Mouse (Mus musculus) stomach, embryonic 14.5 days (tissue): ENCODE measurements around the gene Wapl. TPM values are rescaled to one million over a fixed set of nuclear protein-coding genes. Genes with fewer than 3 reads are reported as not detected.

Experiments
- ATAC-seq: fragments of 200-750 bp; cut with Nextera tagmentation; 2 replicates; pipeline ENCODE4 v1.8.0; 2017; ENCODE audit warnings: low read depth, moderate TSS enrichment; ENCODE audit not compliant: insufficient number of reproducible peaks, insufficient read depth, low FRiP score
- H3K27ac ChIP-seq: fragments of 300-500 bp; sonication (generic); 2 replicates; pipeline ENCODE4 v1.5.1; 2014; ENCODE audit warnings: mild to moderate bottlenecking, low read length, moderate library complexity, mixed read lengths
- H3K27me3 ChIP-seq: fragments of 300-500 bp; sonication (generic); 2 replicates; pipeline ENCODE4 v1.6.1; 2014; ENCODE audit warnings: low read length, control low read depth, mixed read lengths; ENCODE audit not compliant: control insufficient read depth, insufficient read depth
- H3K36me3 ChIP-seq: fragments of 300-500 bp; sonication (generic); 2 replicates; pipeline ENCODE4 v1.6.1; 2014; ENCODE audit warnings: mild to moderate bottlenecking, control low read depth, low read length, moderate library complexity, mixed read lengths; ENCODE audit not compliant: control insufficient read depth, insufficient read depth
- H3K4me1 ChIP-seq: fragments of 300-500 bp; sonication (generic); 2 replicates; pipeline ENCODE4 v1.6.1; 2014; ENCODE audit warnings: low read length, control low read depth, mixed read lengths; ENCODE audit not compliant: control insufficient read depth, insufficient read depth
- H3K4me2 ChIP-seq: fragments of 300-500 bp; sonication (generic); replicated peaks from 2 replicates; pipeline ENCODE4 v1.6.1; 2014; ENCODE audit warnings: low read depth, low read length, control low read depth
- H3K4me3 ChIP-seq: fragments of 300-500 bp; sonication (generic); 2 replicates; pipeline ENCODE4 v1.5.1; 2014; ENCODE audit warnings: low read depth, low read length, control low read depth
- H3K9ac ChIP-seq: fragments of 300-500 bp; sonication (generic); replicated peaks from 2 replicates; pipeline ENCODE4 v1.6.1; 2014; ENCODE audit warnings: low read depth, mild to moderate bottlenecking, control low read depth, low read length, moderate library complexity, mixed read lengths
- H3K9me3 ChIP-seq: fragments of 300-500 bp; sonication (generic); 2 replicates; pipeline ENCODE4 v1.6.1; 2016; ENCODE audit warnings: low read depth, low read length, control low read depth; ENCODE audit not compliant: control insufficient read depth
- WGBS: fragments of 180-500 bp; shearing (Covaris S2); extraction: QIAGEN DNeasy Blood & Tissue Kit; methylation state at CpG from one replicate; pipeline ENCODE4 v1.1.7; 2014; 5-methylcytosine and 5-hydroxymethylcytosine counted together
- polyA plus RNA-seq: library from polyadenylated mRNA; unstranded; fragments of >200 nt; fragmentation: Nextera tagmentation; extraction: Ambion mirVana; gene quantifications from 2 replicates; pipeline ENCODE4 v1.2.1, GENCODE M21; 2014

Gene Wapl
- polyA plus RNA-seq, 1 experiment from 2014 or later: 31.1 TPM

DNA sequence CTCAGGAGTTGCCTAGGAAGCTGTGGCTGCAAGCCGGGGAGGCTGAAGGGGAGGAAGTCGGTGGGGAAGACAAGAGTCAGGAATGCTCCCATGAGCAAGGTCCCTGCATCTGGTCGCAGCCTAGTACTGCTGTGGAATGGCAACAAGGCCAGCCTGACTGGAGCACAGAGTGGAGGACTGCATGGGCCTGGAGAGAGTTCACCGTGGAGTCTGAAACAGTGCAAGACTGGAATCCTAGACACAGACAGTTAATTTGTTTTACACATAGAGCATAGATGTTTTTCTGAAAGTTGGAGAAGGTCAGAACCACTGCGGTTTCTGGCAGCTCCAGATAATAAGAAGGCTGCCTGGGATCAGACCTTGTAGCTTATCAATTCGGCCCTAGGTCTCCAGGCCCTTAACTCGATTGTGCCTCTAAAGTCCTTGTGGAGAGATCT is 13.4 kb upstream of the Wapl start:
- Histone ChIP-seq H3K27me3 (0 out of 2 replicates have a peak, but pooled peaks cover 4% of the 10 kb centered on the region), H3K4me3 (no peak overlapping the region), H3K4me1 (0 out of 2 replicates have a peak, but pooled peaks cover 6% of the 10 kb centered on the region), H3K4me2 (no peak overlapping the region), H3K9me3 (no peaks in the 10 kb centered on the region; the same call in 1 of the 2 replicates), H3K27ac (no peak overlapping the region), H3K9ac (no peak overlapping the region), H3K36me3 (no peaks in the 10 kb centered on the region)
- no peak for ATAC-seq
- 47% methylated on average over 7 of the region's 7 CpGs for WGBS

DNA sequence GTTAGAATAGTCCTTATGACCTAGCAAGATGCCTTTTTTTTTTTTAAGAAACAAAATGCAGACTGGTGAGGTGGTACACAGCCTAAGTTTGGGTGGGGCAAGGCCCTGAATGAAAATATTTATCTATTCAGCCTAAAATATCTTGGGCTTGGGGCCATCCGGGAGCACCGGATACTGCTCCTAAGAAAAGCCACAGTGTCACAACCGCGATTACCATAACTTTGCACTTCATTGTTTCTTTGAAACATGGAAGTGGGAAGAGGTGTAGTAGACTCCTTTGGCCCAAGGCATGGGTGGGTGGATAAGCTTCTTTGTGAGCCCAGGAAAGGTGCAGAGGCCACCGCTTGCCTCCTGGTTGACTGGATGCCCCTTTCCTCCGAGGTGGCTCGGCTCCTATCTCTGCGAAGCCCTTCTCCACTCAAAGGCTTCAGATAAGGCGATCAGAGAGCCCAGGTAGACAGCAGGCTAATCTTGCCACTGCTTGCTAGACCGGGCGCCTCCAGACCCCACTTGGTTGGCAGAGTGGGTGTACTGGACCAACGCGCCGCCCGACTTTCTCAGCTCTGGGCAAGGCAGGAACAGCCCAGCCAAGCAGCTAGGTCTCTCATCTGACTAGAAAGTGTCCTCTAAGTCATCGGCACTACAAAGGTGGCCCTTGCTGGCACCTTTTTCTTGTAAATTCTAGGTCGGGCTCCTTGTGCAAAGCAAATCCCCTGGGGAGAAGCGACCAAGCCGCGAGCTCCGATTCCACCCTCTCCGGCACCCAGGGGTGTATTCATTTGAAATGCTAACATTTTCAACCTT is 12.7 kb upstream of the Wapl start:
- ATAC-seq: no peak; the same call in 1 of the 2 replicates
- WGBS: 18% methylated on average over 22 of the region's 22 CpGs
- H3K9ac ChIP-seq: no peak overlapping the region

DNA sequence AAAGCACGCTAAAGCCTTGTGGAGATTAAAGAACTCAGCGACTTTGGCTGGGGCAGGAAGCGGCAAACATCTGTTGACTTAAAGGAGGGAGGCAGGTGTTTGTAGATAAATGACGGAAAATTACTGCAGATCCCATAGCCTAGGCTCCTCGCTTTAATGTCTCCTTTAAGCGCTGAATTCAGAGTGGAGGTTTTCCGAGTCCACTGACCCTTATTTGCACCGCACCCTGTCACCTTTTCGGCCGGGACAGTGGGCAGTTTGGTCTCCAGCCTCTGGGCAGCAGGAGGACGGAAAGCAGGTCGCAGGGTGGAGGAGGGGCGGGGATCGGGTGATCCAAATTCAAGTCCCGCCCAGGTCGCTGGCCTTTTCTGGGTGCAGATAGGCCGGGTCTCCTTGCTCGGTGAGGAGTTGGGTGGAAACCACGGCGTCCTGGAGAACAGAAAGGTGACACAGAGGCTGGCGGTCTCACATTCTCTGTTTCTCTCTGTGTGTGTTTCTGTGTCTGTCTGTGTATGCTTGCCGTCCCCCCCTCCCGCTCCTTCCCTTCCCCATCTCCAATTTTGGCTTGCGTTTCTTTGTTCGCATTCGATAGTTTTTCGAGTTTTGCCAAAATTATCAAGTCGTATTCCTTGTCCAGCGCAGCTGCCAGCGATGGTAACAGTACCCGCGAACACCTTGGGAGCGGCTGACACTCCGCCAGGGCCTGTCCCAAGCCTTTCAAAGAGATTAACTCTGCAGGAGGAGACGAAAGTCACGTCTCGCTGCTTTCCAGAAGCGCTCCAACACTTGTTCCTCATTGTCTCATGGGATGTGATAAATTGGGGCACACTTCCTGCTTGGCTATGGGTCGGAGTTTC is 11.9 kb upstream of the Wapl start:
- Histone ChIP-seq H3K27me3 (0 out of 2 replicates have a peak, but pooled peaks cover 4% of the 10 kb centered on the region), H3K4me2 (peak overlapping the region; percentile 88), H3K36me3 (no peaks in the 10 kb centered on the region), H3K4me3 (peak overlapping the region; percentile 45), H3K9me3 (no peaks in the 10 kb centered on the region; the same call in 1 of the 2 replicates), H3K9ac (peak overlapping the region; percentile 33; the same call in 1 of the 2 replicates), H3K27ac (no peak overlapping the region), H3K4me1 (0 out of 2 replicates have a peak, but pooled peaks cover 6% of the 10 kb centered on the region)
- WGBS: under 1% methylated on average over 38 of the region's 39 CpGs
- peak; percentile 69; the same call in 1 of the 2 replicates for ATAC-seq

More for the DNA sequence above, 12.7 kb upstream of the Wapl start:
- Histone ChIP-seq H3K4me3 (peak overlapping the region; percentile 45), H3K4me2 (peak overlapping the region; percentile 88), H3K36me3 (no peaks in the 10 kb centered on the region), H3K27me3 (0 out of 2 replicates have a peak, but pooled peaks cover 4% of the 10 kb centered on the region), H3K27ac (no peak overlapping the region), H3K4me1 (0 out of 2 replicates have a peak, but pooled peaks cover 6% of the 10 kb centered on the region), H3K9me3 (no peaks in the 10 kb centered on the region; the same call in 1 of the 2 replicates)

DNA sequence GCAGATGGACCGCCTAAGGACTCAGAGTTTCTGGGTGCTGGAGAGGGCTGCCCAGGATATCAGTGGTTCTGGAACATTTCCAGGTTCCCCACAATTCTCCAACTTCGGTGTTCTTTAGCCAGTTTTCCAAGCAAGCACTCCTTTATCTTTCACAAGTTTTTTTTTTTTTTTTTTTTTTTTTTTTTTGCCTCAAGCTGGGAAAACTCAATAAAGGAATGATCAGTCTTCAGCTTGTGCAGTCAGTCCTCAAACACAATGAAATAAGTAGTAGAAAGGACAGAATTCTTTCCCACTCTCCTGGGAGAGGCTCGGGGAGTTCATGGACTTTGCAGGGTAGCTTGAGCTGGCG is 11.3 kb upstream of the Wapl start:
- H3K4me1 ChIP-seq: 0 out of 2 replicates have a peak, but pooled peaks cover 6% of the 10 kb centered on the region
- H3K9me3 ChIP-seq: no peaks in the 10 kb centered on the region; the same call in 1 of the 2 replicates
- no peak overlapping the region for H3K27ac ChIP-seq
- H3K4me3 ChIP-seq: peak overlapping the region; percentile 45
- 0 out of 2 replicates have a peak, but pooled peaks cover 4% of the 10 kb centered on the region for H3K27me3 ChIP-seq
- 7% methylated on average over 4 of the region's 4 CpGs for WGBS
- peak overlapping the region; percentile 88 for H3K4me2 ChIP-seq
- no peak overlapping the region for H3K9ac ChIP-seq
- no peak for ATAC-seq
- H3K36me3 ChIP-seq: no peaks in the 10 kb centered on the region

DNA sequence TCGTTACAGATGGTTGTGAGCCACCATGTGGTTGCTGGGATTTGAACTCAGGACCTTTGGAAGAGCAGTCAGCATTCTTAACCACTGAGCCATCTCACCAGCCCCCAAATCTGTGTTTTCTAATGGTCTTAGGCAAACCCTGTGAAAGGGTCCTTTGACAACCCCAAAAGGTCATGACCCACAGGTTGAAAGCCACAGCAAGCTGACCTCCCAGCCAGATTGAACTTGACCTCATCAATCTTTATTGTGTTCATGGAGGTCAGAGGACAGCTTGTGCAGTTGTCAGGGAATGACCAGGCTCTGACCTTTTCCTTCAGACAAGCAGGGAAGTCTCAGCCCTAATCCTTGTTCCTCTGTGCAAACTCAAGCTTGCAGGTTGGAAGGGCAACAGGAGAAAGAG is 10.3 kb upstream of the Wapl start:
- no peak overlapping the region for H3K4me2 ChIP-seq
- no peaks in the 10 kb centered on the region; the same call in 1 of the 2 replicates for H3K9me3 ChIP-seq
- 0 out of 2 replicates have a peak, but pooled peaks cover 4% of the 10 kb centered on the region for H3K27me3 ChIP-seq
- ATAC-seq: no peak
- 0 out of 2 replicates have a peak, but pooled peaks cover 6% of the 10 kb centered on the region for H3K4me1 ChIP-seq
- no peaks in the 10 kb centered on the region for H3K36me3 ChIP-seq
- WGBS: 81% methylated on average over 1 of the region's 1 CpGs
- H3K4me3 ChIP-seq: no peak overlapping the region
- H3K9ac ChIP-seq: no peak overlapping the region
- no peak overlapping the region for H3K27ac ChIP-seq

DNA sequence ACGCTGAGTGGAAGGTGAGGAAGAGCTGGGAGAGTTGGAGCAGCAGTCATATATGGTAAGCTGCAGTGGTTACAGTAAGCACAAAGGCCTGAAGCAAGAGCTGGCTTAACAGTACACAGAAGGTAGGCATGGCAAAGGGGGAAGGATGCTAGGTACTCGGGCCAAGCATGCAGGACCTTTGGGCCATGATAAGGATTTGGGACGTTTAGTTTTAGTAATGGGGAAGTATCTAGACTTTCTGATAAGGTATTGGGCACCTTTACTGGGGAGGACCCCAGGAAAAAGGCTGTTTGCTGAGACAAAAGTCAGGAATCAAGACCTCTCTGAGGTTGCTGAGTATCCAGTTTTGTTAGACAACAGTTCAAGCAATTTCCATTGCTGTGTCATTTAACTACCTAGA is 4.6 kb upstream of the Wapl start:
- no peak overlapping the region for H3K27ac ChIP-seq
- H3K36me3 ChIP-seq: no peaks in the 10 kb centered on the region
- H3K4me1 ChIP-seq: 0 out of 2 replicates have a peak, but pooled peaks cover 7% of the 10 kb centered on the region
- no peak overlapping the region for H3K4me3 ChIP-seq
- H3K9me3 ChIP-seq: no peaks in the 10 kb centered on the region
- no peak for ATAC-seq
- no peak overlapping the region for H3K4me2 ChIP-seq
- no peaks in the 10 kb centered on the region for H3K27me3 ChIP-seq
- H3K9ac ChIP-seq: no peak overlapping the region
- WGBS: 69% methylated on average over 3 of the region's 3 CpGs

DNA sequence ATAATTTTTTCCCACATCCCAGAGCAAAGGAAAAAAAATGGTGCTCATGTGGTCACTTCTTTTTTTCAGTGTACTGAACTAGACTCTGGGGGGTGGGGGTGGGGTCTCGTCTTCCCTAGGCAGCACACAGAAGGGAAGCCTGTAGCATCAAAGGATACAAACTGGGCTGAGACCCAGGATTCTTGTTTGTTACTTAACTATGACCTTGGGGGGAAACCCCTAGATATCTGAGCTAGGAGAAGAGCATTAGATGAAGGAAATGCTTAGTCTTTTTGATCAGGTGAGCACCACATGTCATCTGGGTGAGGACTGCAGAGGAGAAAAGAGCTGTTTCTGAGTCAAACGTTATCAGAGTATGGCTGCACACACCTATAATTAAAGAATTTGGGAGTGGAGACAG is 3.5 kb upstream of the Wapl start:
- Histone ChIP-seq H3K36me3 (no peaks in the 10 kb centered on the region), H3K27me3 (no peaks in the 10 kb centered on the region), H3K9me3 (no peaks in the 10 kb centered on the region), H3K4me3 (no peak overlapping the region), H3K27ac (no peak overlapping the region), H3K4me2 (no peak overlapping the region), H3K9ac (no peak overlapping the region), H3K4me1 (0 out of 2 replicates have a peak, but pooled peaks cover 7% of the 10 kb centered on the region)
- ATAC-seq: no peak
- WGBS: 48% methylated on average over 2 of the region's 2 CpGs

DNA sequence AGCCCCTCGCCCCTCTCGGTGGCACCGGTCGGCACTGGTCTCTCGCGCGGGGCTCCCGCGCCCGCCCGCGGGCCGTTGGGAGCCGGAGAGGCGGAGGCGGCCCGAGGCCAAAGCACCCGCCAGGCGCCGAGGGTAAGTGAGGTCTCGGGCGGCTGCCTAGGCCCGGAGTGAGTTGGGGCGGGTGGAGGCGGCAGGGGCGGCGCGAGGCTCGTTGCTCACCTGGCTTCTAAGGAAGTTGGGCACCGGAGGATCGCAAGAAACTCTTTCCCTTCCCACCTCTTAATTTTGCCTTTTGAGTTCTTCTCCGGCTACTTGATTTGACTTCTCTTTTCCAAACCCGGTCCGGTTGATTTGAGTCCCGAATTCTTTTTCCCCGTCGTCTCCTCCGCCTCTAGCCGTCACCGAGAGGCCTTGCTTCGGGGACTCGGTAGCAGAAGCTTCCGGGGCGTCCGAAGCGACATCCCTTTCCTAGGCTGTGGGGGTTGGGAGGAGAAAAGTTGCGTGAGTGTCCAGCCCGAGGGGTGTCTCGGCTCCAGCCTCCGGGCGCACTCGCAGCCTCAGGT is 582 bp downstream of the Wapl start:
- H3K9me3 ChIP-seq: no peaks in the 10 kb centered on the region
- ATAC-seq: peak; percentile 29; the same call in 1 of the 2 replicates
- H3K4me3 ChIP-seq: peak overlapping the region; percentile 97
- peak overlapping the region; percentile 80 for H3K4me2 ChIP-seq
- H3K9ac ChIP-seq: peak overlapping the region; percentile 96
- 0 out of 2 replicates have a peak, but pooled peaks cover 7% of the 10 kb centered on the region for H3K4me1 ChIP-seq
- H3K27ac ChIP-seq: peak overlapping the region; percentile 94
- H3K27me3 ChIP-seq: no peaks in the 10 kb centered on the region
- H3K36me3 ChIP-seq: peaks cover 11% of the 10 kb centered on the region
- 0% methylated on average over 52 of the region's 52 CpGs for WGBS
